Mouse (Mus musculus) lung, adult 2 months (tissue): ENCODE data around the gene Tmprss4. TPM values are rescaled to one million over a fixed set of nuclear protein-coding genes. Genes with fewer than 3 reads are reported as not detected.
A peak's percentile ranks its signal among the peaks of the same experiment; 100 is the strongest.

Experiments used
- DNase-seq: peaks from one replicate; pipeline ENCODE4 v3.0.0; 2022
- H3K4me1 ChIP-seq: fragments of 200-500 bp; 2 replicates; pipeline ENCODE4 v1.6.1; 2011; ENCODE audit warnings: low read length; ENCODE audit not compliant: control insufficient read depth, insufficient read depth
- H3K4me3 ChIP-seq: fragments of 200-500 bp; replicated peaks from 2 replicates; pipeline ENCODE3; 2011; ENCODE audit warnings: low read depth, mild to moderate bottlenecking, control low read depth, low read length; ENCODE audit errors: extremely low read depth
- CTCF ChIP-seq: fragments of 200-500 bp; IDR thresholded peaks from 2 replicates; pipeline ENCODE4 v1.5.1; 2011; ENCODE audit warnings: mild to moderate bottlenecking, low read length, control low read depth; ENCODE audit not compliant: insufficient read depth
- POLR2A ChIP-seq: fragments of 200-500 bp; IDR thresholded peaks from 2 replicates; pipeline ENCODE4 v1.6.1; 2011; ENCODE audit warnings: low read depth, mild to moderate bottlenecking, control low read depth, low read length, borderline replicate concordance; ENCODE audit errors: extremely low read depth
- WGBS: fragments of 180-500 bp; shearing (Covaris S2); methylation state at CpG from one replicate; pipeline ENCODE4 v1.1.7; 2018; 5-methylcytosine and 5-hydroxymethylcytosine counted together
- polyA plus RNA-seq: library from polyadenylated mRNA; depleted of rRNA; stranded (reverse); fragments of >200 nt; gene quantifications from 2 replicates; pipeline ENCODE4 v1.2.3, GENCODE M21; 2012

Gene Tmprss4
- polyA plus RNA-seq, 1 experiment: 24.1 TPM

DNA sequence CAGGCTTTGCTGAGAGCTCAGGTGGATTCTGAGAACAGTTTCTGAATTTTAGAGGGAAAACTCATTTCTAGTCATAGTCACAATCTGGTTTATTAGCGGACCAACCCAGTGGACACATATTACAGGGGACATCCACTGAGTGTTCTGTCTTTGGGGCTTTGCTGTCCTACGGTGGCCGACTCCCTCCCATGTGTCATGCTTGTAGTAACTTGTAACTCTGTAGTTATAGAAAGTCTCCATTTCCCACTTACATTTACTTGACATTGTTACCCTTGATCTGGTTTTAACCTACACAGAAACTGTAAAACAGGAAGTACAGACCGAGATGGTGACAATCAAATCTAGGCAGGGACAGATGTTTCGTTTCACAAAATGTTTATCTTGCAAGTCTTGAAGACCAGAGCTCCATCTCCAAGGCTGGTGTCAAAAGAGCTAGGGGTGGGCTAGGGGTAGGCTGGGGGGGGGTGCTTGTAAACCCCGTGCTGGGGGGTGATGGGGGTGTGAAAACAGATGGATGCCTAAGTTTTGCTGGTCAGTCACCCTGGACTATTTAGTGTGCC lies 31.9 kb upstream of the Tmprss4 start:
- no peak for TF ChIP-seq CTCF
- no peak for TF ChIP-seq POLR2A
- DNase-seq: no peak
- 36% methylated on average over 6 of the region's 6 CpGs for WGBS

DNA sequence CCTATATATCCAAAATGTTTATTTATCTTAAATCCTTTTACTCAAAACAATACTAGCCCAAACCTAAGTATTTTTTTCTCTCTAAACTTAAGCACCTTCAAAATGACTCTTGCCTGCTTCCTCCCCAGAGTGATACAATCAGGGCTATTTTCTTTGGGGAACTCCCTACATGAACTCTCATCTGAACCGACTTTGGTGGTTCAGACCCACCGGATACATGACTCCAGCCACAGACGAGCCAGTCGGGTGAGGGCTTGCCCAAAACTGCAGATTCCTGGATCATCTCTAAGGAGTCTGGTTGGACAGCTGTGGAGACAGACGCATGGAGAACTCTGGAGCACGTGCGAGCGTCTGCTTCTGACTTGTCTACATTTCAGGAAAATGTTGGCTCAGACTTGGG lies 25.5 kb upstream of the Tmprss4 start:
- H3K4me1 ChIP-seq: no peaks in the 10 kb centered on the region
- TF ChIP-seq CTCF (no peak), POLR2A (no peak)
- no peak overlapping the region for H3K4me3 ChIP-seq
- no peak for DNase-seq
- WGBS: 61% methylated on average over 8 of the region's 8 CpGs

More for the DNA sequence above, 31.9 kb upstream of the Tmprss4 start:
- Histone ChIP-seq H3K4me3 (no peak overlapping the region), H3K4me1 (no peaks in the 10 kb centered on the region)

DNA sequence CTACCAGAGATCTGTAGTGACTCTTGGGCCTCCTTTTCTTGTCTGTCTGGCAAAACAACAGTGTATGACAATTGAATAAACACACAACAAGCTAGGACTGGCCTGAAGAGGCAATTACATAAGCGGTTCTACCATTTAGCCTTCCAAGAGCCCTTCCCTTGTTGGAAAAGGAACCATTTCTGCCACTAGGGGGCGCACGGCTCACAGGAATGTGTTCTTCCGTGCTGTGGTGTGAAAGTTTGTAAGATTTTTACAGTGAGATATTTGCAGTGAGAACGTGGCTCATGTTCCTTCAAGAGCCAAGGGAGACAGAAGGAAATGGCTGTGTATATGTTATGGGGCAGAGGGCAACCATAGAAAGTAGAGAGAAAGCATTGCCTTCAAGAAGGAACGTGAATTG lies 17.7 kb upstream of the Tmprss4 start:
- WGBS: 8% methylated on average over 6 of the region's 6 CpGs
- Histone ChIP-seq H3K4me1 (no peaks in the 10 kb centered on the region), H3K4me3 (no peak overlapping the region)
- DNase-seq: peak; percentile 86
- TF ChIP-seq CTCF: peak; percentile 80
- no peak for TF ChIP-seq POLR2A

DNA sequence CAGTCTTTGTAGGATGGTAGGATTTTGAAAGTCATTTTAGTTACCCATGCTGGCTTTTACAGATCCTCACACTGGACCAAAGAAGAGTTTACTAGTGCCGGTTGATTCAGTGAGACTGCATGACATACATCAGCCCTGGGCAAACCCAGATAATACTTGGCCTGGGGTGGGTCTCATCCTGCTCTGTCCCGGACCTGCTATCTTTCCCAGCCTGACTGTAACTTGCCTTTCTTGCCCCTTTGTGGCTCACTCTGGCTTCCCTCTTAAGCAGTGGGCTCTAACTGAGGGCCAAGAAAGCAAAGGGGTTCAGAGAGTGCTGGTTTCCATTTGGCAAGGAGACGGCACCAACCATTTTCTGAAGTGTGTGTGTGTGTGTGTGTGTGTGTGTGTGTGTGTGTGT lies 15.8 kb upstream of the Tmprss4 start:
- WGBS: 80% methylated on average over 3 of the region's 3 CpGs
- TF ChIP-seq CTCF (no peak), POLR2A (no peak)
- H3K4me3 ChIP-seq: no peak overlapping the region

DNA sequence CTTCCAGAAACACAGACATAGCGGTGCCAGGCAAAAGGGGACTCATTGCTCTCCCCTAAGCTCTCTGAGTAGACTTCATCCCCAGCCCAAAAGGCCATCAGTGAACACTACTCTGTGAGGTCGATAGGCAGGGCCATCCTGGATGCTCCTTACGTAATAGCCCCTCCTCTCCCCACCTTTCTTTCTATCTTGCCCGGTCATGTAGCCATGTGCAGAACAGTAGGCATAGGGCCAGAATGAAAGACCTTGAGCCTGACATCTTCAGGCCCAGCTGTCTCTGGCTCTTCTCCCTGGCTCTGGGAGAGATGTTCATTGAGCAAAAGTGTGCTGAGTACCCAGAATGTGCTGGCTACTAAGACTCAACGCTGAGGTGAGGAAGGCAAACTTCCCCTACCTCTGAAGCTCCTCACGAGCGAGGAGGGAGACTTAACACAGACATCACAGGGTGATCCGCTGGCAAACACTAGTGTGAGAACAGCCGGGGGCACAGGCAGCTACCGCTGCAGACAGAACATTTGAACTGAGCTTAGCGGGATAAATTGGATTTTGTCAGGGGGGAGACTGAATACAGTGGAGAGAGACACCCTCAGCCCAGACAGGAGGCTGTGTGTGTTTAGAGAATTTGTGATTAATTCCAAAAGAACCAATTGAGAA lies 11.8 kb upstream of the Tmprss4 start:
- WGBS: 50% methylated on average over 11 of the region's 11 CpGs
- no peak for TF ChIP-seq POLR2A
- TF ChIP-seq CTCF: no peak
- Histone ChIP-seq H3K4me1 (no peaks in the 10 kb centered on the region), H3K4me3 (no peak overlapping the region)
- DNase-seq: no peak

More for the DNA sequence above, 15.8 kb upstream of the Tmprss4 start:
- DNase-seq: no peak
- H3K4me1 ChIP-seq: no peaks in the 10 kb centered on the region

DNA sequence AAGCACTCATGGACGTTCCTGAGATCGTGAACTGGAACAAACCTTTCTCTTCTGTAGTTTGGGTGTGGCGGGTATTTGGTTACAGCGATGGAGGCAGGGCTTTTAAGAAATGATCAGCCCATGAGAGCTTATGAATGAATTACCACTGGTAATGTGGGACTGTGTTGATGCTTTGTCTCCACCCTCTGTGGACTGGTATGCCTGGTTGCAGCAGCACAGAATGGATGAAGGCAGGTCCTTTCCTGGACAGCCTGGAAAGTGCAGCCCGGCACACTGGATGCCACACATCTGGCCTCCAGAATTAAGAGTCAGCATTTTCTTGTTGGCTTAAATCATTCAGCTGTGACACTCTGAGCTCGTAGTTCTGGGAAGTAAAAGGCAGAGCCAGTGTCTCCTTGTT lies 8.1 kb upstream of the Tmprss4 start:
- DNase-seq: no peak
- Histone ChIP-seq H3K4me3 (no peak overlapping the region), H3K4me1 (no peaks in the 10 kb centered on the region)
- WGBS: 69% methylated on average over 6 of the region's 6 CpGs
- TF ChIP-seq CTCF (no peak), POLR2A (no peak)

DNA sequence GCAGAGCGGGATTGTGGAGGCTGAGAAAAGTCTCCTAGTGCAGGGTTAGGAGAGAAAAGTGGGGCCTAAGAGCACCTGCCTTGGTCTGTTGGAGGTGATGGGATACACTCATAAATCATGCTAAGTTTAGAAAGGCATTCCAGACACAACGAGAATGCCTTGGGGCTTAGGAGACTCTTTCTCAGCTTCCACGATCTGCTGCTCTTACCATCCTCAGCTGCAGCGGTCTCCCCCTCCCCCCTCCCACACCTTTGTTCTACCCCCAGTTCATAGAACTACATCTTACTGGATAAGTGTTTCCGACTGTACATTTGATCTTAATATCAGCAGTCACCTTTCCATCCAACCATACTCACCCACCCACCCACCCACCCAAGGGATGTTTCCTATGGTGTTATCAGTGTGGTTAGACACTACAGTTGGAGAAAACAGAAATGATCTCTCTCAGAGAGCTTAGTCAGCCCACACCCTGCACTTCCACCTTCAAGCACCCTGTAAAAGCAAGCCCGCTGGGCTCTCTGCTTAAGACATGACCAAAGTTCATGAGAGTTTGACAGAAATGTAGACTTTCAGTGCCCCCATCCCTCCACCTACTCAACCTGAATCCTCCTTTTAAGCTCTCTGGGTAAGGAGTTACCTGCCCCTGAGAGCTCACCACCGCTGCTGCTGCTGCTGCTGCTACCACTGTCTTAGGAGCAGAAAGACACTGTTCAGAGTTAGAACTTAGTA lies 3.3 kb upstream of the Tmprss4 start:
- Histone ChIP-seq H3K4me1 (no peaks in the 10 kb centered on the region; the same call in 1 of the 2 replicates), H3K4me3 (no peak overlapping the region)
- DNase-seq: no peak
- TF ChIP-seq CTCF (no peak), POLR2A (no peak)
- 77% methylated on average over 7 of the region's 7 CpGs for WGBS

- H3K4me1 ChIP-seq: peaks cover 2% of the 10 kb centered on the region
- DNase-seq: no peak
- 70% methylated on average over 4 of the region's 4 CpGs for WGBS
- no peak for TF ChIP-seq CTCF
- TF ChIP-seq POLR2A: no peak
- no peak overlapping the region for H3K4me3 ChIP-seq
Measured at GRCm38 (mm10) chr9:45206121-45206520, 2.2 kb upstream of the Tmprss4 start.

DNA sequence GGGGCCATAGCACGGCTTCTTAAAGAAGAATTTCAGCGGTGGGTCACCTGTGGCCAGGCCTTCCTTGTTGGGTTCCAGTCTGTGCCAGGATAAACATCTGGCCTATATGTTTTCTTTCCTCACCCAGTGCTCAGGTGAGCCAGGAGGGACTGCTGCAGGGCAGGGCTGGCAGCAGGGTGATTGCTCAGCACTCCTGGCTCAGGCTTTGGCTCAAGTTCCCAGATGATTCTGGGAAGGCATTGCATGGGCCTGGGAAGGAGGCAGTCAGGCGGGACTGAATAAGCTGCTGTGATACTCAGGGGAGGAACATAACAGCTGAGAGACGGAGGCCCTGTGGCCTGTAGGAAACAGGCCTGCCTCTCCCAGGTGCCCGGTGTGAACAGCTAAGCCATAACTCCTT lies 1.3 kb upstream of the Tmprss4 start:
- H3K4me1 ChIP-seq: peaks cover 2% of the 10 kb centered on the region
- no peak for DNase-seq
- TF ChIP-seq CTCF (no peak), POLR2A (no peak)
- 63% methylated on average over 5 of the region's 5 CpGs for WGBS
- H3K4me3 ChIP-seq: no peak overlapping the region
